Mouse (Mus musculus): ENCODE results near the gene Fam53b.

The Fam53b gene

GRCm38 (mm10) chr7:132732136-132732789 lies 81.4 kb downstream of the Fam53b start:
- DNase-seq, result no peak

GRCm38 (mm10) chr7:132731558-132731957 lies 82.1 kb downstream of the Fam53b start:
- no peak for DNase-seq

- DNase-seq, result no peak
These were observed 83.2 kb downstream of the Fam53b start for GRCm38 (mm10) chr7:132730510-132730909.

- DNase-seq, result no peak
These were observed 84.4 kb downstream of the Fam53b start for GRCm38 (mm10) chr7:132729093-132729831.

GRCm38 (mm10) chr7:132726106-132726861 lies 87.4 kb downstream of the Fam53b start:
- peak; percentile 18 for DNase-seq

- peak; percentile 54 for DNase-seq
These were observed 89.1 kb downstream of the Fam53b start for GRCm38 (mm10) chr7:132724501-132725062.

- DNase-seq, result peak; percentile 93
These were observed 89.8 kb downstream of the Fam53b start for GRCm38 (mm10) chr7:132723906-132724305.

- DNase-seq, result peak; percentile 41
These were observed 91.0 kb downstream of the Fam53b start for GRCm38 (mm10) chr7:132722401-132723370.

GRCm38 (mm10) chr7:132720562-132720961 lies 93.1 kb downstream of the Fam53b start:
- DNase-seq, result peak; percentile 77

GRCm38 (mm10) chr7:132719570-132719969 lies 94.1 kb downstream of the Fam53b start:
- no peak for DNase-seq

GRCm38 (mm10) chr7:132715259-132715658 lies 98.4 kb downstream of the Fam53b start:
- no peak for DNase-seq

- DNase-seq, result peak; percentile 42
These were observed 99.3 kb downstream of the Fam53b start for GRCm38 (mm10) chr7:132714236-132714923.

- peak; percentile 24 for DNase-seq
These were observed 100.1 kb downstream of the Fam53b start for GRCm38 (mm10) chr7:132713483-132714126.

- DNase-seq, result no peak
These were observed 100.7 kb downstream of the Fam53b start for GRCm38 (mm10) chr7:132712956-132713355.

GRCm38 (mm10) chr7:132712044-132712708 lies 101.5 kb downstream of the Fam53b start:
- DNase-seq, result no peak

- no peak for DNase-seq
These were observed 102.1 kb downstream of the Fam53b start for GRCm38 (mm10) chr7:132711579-132711978.

- no peak for DNase-seq
These were observed 108.6 kb downstream of the Fam53b start for GRCm38 (mm10) chr7:132705130-132705529.

GRCm38 (mm10) chr7:132704310-132704875 lies 109.3 kb downstream of the Fam53b start:
- no peak for DNase-seq

- DNase-seq, result no peak
These were observed 110.0 kb downstream of the Fam53b start for GRCm38 (mm10) chr7:132703515-132704309.
